Mouse (Mus musculus): ENCODE measurements around the gene Snrpb2.

Snrpb2 gene

GRCm38 (mm10) chr2:143062812-143063792 is at the start of gene Snrpb2:
Snrpb2 (plus strand) TSS chr2:143063039.
- DNase-seq (ENCODE audit: low spot score) = peak; percentile 93

- no peak for DNase-seq (ENCODE audit: low spot score)
These were observed 49.8 kb upstream of the Snrpb2 start for GRCm38 (mm10) chr2:143013057-143013456.

GRCm38 (mm10) chr2:143018084-143018483 is 44.8 kb upstream of the Snrpb2 start:
- DNase-seq (ENCODE audit: low spot score) = no peak

GRCm38 (mm10) chr2:143018591-143019130 is 44.2 kb upstream of the Snrpb2 start:
- DNase-seq (ENCODE audit: low spot score) = no peak

- DNase-seq (ENCODE audit: low spot score) = no peak
These were observed 43.1 kb upstream of the Snrpb2 start for GRCm38 (mm10) chr2:143019727-143020126.

- DNase-seq (ENCODE audit: low spot score) = no peak
These were observed 39.5 kb upstream of the Snrpb2 start for GRCm38 (mm10) chr2:143023331-143023730.

- DNase-seq (ENCODE audit: low spot score) = no peak
These were observed 38.6 kb upstream of the Snrpb2 start for GRCm38 (mm10) chr2:143024226-143024625.

GRCm38 (mm10) chr2:143031283-143031682 is 31.6 kb upstream of the Snrpb2 start:
- DNase-seq (ENCODE audit: low spot score) = no peak

- no peak for DNase-seq (ENCODE audit: low spot score)
These were observed 30.2 kb upstream of the Snrpb2 start for GRCm38 (mm10) chr2:143032378-143033255.

- no peak for DNase-seq (ENCODE audit: low spot score)
These were observed 28.3 kb upstream of the Snrpb2 start for GRCm38 (mm10) chr2:143034350-143035085.

- DNase-seq (ENCODE audit: low spot score) = no peak
These were observed 27.7 kb upstream of the Snrpb2 start for GRCm38 (mm10) chr2:143035086-143035593.

- no peak for DNase-seq (ENCODE audit: low spot score)
These were observed 21.2 kb upstream of the Snrpb2 start for GRCm38 (mm10) chr2:143041596-143041995.

GRCm38 (mm10) chr2:143055251-143055650 is 7.6 kb upstream of the Snrpb2 start:
- no peak for DNase-seq (ENCODE audit: low spot score)

- no peak for DNase-seq (ENCODE audit: low spot score)
These were observed 6.1 kb upstream of the Snrpb2 start for GRCm38 (mm10) chr2:143056736-143057135.

GRCm38 (mm10) chr2:143062432-143062811 is 417 bp upstream of the Snrpb2 start:
- no peak for DNase-seq (ENCODE audit: low spot score)

GRCm38 (mm10) chr2:143065914-143066313 is 3.1 kb downstream of the Snrpb2 start:
- DNase-seq (ENCODE audit: low spot score) = no peak

GRCm38 (mm10) chr2:143078198-143078851 is 15.5 kb downstream of the Snrpb2 start, which contains the start of gene Otor:
Otor (plus strand) TSS chr2:143078473.
- DNase-seq (ENCODE audit: low spot score) = peak; percentile 15

- DNase-seq (ENCODE audit: low spot score) = no peak
These were observed 18.9 kb downstream of the Snrpb2 start for GRCm38 (mm10) chr2:143081693-143082092.

- no peak for DNase-seq (ENCODE audit: low spot score)
These were observed 22.1 kb downstream of the Snrpb2 start for GRCm38 (mm10) chr2:143084852-143085397.

GRCm38 (mm10) chr2:143089866-143090265 is 27.0 kb downstream of the Snrpb2 start:
- DNase-seq (ENCODE audit: low spot score) = no peak
